Mouse (Mus musculus): ENCODE results near the gene Csnk1d.

DNA sequence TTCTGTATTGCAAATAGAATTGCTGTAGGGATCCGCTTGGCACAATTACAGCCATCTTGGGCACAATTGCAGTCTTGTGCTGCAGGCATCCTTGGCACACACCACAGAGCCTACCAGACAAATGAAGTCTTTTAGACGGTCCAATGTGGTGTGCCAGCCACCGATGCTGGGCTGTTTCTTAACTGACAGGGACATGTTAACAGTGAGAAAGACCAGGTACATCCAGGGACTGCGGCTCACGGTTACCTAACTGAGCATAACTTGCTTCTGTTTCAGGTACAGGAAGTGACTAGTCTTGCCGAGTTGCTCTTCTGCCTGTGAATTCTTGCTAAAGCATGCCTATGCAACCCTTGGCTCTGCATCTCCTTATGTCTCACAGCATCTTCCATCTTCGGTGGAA, 22.5 kb upstream of the Csnk1d start:
- TF ChIP-seq POLR2A (IDR thresholded peaks at IDR 0.05; ENCODE audit: low read depth, low read length) (no peak), CTCF (IDR thresholded peaks at IDR 0.05; ENCODE audit: extremely low read depth, insufficient read depth, insufficient read length, insufficient replicate concordance) (no peak)

All from spleen, adult 2 months (tissue).